Mouse (Mus musculus) heart, postnatal 4 days (tissue): ENCODE measurements around the gene Fam227b. TPM values are rescaled to one million over a fixed set of nuclear protein-coding genes. Genes with fewer than 3 reads are reported as not detected.

Experiments used
- DNase-seq: peaks from one replicate; pipeline ENCODE4 v3.0.0; 2021
- total RNA-seq, 2 experiments: library from RNA; stranded (reverse); gene quantifications; 2 replicates each; pipeline ENCODE4 v1.2.3; 2021

Gene Fam227b
- total RNA-seq, 2 experiments from 2014 or later, result not detected

DNA sequence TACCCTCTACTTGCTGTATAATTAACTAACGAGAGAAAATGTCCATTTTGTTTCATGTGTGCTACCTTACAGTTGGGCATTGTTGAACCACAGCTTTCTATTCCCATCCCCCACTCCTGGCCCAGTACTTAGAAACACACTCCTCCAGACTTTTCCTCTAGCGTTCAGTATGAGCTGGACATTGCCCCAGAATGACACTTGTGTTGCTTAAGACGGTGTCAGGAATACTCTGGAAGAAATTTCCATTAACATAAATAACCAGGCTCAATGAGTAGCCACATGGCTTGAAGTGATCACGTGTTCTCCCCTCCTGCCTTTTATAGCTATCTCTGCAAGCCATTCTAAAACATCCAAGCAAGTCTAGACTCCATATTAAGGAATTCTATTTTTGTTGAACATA, 91.2 kb downstream of the Fam227b start:
- DNase-seq, result no peak

DNA sequence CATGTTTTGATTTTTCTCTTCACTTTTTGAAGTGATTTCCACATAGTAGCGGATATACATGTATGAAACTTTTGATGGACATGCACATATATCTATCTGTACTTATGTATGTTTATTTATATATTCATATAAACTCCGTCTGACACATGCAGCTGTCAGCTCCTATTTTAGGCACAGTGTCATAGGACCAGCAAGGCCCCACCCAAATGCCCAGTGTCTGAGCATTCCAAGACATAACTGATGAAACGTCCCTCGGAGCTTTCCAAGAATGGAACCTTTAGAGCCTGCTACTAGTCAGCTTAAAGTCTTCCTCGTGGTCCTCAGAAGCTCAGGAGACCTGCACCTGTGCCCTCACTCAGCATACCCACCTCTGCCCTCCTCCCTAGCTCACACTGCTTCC, 98.1 kb downstream of the Fam227b start:
- DNase-seq, result no peak

DNA sequence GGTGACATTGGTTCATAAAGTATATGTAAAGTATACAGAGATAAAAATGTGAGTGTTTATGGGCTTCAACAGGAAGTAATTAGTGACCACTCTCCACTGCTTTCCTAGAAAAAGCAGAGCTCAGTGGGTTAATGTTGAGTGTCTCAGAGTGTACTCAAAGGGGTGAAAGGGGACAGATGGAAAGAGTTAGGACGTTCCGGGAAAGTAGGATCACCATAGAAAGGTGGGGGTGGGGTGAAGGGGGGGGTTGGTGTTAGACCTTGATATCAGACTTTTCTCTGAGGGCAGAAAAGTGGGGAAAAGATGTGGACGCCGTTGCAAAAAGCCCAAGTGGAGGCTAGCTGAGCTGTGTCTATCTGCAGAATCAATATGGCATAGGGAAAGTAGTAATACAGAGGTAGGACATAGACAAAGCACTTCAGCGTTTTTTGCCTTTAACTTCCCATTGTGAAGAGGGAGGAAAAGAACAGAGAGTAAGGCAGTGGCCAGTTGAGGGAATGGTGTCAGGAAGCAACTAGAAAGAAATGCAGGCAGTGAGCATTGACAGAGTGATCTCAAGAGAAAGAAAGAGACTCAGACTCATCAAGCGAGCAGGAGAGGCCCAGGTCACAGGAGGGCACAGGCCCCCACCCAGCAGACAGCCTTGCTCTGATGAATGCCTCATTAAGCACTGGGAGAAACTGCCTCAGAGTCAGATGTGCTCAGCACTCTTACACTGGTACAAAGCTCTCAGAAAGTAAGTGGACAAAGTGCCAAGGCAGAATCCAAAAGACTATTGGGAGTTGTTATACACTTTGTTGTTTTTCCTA, 98.9 kb downstream of the Fam227b start:
- no peak for DNase-seq

DNA sequence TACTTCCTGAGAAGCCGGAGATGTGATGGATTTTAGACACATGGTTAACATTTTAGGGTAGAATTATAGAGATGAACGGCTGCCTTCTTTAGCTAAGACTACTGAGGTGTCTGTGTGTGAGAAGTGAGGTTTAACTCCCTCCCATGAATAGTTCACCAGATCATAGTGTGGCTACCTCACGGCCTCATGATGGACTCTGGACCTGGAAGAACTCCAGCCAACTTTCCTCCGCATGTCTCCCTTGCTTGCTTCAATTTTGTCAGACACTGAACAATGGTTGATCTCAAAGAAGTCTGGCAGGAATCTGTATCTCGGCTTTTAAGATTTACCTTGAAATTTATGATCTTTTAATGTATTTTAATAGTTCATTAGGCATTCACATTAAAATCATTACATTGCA, 106.2 kb downstream of the Fam227b start:
- DNase-seq, result no peak

DNA sequence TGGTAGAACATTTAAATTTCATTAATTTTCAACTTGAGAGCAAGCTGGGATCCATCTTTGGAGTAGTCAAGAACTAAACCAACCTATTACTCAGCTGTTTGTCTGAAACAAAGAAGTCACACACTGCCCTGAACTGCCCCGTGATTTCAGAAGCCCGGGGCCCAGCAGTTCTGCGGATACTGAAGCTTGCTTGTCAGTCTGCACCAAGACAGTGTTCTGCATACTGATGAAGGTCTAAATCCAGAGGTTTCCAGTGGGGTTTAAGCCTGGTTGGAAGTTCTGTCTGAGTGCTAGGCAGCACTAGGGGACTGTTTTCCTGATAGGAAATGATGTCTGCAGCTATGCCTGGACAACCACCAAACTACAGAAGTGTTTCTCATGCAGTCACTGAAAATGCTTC, 109.1 kb downstream of the Fam227b start:
- no peak for DNase-seq

DNA sequence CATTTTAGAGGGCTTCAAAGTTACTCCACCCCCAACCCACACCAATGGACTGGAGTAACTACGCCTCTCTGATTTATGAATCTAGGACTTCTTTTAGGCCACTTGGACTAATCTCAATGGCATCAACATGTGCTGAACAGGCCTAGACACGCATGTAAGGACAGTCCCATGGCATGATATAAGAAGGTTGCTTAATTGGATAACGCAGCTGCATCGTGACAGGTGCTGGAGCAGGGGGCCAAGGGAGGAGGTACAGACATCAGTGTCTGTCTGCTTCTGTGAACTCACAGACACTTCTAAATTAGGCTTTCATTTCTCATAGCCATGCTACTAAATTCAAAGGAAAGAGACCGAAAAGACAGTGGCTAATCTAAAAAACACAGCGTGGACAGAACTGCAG, 110.6 kb downstream of the Fam227b start:
- DNase-seq, result no peak

DNA sequence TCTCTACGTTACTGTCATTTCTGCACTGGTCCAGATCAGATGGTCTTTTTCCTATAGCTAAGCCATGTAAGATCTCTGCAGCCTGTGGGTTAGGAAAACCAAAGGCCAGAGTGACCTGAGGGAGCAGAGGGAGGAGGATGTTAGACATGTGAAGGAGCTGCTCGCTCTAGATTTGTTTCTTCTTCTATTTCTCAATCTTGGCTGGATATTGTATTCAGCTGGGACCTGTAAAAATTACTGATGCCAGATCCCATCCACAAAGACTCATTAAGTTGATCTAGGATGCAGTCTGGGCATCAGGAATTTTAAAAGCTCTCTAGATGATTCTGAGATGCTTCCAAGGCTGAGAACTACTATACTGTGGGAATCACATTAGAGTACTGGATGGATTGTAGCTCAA, 111.2 kb downstream of the Fam227b start:
- no peak for DNase-seq

DNA sequence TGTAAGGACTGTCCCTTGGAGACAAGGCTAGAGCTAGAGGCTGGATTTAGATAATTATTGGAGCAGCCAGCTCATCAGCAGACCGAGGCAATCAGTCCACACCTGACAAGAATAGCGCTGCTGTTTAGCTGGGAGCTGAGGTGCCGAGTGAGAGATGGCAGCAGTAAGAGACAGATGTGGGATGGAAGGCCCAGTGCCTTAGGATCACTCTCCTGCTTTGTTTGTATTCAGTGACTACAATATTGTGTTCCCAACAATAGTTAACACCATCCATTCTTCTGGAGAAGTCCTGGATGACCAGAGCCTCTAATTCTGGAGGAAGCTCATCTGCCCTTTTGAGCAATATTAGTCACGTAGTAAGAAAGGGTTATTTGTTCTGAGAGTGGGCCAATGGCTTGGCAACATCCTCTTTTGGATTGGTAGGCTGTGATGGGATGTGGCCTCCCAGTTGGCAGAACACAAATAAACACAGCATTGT, 112.4 kb downstream of the Fam227b start:
- peak; percentile 14 for DNase-seq

DNA sequence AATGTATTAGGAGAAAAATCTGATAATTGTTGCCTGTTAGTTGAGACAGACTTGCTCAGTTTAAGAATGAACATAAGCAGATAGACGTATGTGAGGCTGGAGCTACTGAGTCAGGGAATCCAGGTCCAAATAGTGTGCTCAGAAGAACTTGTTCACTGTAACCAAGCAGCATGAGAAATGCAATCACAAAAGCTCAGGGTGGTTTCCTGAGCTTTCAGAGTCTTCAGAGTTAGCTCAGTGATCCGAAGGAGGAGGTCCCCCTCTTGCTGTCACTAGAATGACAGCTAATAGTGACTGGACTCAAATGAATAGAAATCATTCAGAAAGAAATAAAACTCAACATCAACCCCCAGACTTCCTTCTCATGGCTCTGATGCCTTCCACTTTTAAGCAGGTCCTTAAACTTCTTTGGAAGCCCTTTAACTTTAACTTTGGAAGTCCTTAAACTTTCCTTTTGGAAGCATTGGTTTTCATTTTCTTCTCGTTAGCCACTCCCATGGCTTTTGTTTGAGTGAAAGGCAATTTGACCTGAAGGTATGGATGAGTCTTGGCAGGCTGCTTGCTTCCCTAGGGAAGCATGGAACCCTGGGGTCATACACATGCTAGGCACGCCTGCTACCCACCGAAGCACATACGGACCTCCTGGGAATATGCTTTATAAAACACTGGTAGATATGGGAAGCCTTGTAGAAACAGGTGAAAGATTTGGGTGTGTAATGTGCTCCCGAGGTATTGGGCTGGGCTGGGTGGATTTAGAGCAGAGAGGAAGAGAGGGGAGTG, 113.4 kb downstream of the Fam227b start:
- DNase-seq, result no peak

DNA sequence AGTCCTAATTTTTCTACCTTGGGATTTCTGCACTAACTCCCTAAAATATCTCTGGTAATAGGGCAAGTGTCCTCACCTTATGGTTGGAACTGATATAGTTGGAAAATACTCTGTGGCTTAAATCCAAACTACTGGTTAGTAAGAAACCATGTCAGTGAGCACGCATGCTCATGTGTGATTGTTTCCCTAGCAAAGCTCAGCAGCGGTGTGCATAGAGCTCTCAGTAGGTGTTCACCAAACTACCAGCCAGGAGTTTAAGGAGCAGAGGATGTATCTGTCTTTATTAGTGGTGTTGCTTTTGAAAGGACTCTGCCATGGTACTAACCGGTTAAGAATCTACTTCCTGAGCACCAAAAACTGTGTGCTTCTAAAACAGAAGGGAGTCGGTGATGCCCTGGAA, 115.7 kb downstream of the Fam227b start:
- no peak for DNase-seq

DNA sequence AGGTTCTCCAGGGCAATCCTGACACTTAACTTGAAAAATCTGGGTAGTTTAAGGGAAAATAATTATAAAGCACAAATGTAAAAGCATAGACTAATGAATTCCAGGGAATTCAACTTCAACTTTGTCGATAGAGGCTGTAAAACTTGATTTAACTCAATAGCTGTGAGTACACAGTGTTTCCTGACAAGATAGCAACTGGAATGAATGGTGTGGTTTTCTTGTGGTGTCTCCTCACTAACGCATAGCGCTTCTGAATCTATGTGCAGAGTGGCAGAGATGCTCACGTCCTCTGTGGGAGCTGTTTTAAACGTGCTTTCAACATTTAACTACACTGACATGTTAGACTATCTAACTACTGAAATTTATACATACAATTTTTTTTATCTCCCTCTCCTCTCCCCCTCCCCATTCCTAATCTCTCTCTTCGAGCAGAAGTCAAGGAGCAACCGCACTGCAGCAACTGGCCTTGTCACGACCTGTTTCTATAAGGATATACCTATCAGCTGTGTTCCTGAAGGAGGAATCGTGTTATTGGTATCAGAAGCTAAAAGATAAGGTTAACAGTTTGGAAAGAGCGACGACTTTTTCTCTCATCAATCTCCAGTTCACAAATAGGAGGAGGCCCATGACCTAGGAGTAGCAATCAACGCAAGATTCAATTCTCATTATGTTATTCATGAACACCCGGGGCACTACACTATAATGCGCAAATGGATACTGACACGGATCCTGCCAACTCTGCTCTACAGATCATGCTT, 116.6 kb downstream of the Fam227b start:
- DNase-seq, result no peak

DNA sequence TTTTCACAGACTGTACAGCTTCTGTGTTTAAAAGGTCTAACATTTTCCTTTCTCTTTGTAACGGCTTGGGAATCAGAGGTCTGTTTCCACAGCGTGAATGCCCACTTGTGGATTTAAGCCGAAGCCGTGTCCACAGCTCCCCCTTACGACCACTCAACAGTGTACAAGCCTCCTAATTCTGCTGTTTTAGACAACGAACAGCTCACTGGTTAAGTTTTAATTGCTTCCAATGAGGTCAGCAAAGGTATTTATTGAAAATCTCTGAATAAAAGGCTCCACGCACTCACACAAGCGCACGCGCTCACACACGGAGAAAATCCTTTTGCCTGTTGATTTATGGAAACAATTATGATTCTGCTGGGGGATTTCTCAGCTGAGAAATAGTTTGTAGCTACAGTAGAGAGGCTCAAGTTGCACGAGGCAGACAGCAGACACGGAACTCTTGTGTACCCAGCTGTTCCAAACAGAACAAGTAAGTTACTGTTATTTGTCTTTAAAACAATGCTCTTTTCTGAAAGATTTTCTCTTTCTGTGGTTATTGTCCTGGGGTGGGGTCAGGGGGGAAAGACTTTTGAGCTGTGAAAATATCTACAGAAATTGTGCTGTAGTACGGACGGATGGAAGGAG, 117.3 kb downstream of the Fam227b start, which contains the start of gene Fgf7:
TSS of gene Fgf7 (plus strand) at position 280 of the 627 bp plus-strand sequence.
- DNase-seq, result peak; percentile 14

DNA sequence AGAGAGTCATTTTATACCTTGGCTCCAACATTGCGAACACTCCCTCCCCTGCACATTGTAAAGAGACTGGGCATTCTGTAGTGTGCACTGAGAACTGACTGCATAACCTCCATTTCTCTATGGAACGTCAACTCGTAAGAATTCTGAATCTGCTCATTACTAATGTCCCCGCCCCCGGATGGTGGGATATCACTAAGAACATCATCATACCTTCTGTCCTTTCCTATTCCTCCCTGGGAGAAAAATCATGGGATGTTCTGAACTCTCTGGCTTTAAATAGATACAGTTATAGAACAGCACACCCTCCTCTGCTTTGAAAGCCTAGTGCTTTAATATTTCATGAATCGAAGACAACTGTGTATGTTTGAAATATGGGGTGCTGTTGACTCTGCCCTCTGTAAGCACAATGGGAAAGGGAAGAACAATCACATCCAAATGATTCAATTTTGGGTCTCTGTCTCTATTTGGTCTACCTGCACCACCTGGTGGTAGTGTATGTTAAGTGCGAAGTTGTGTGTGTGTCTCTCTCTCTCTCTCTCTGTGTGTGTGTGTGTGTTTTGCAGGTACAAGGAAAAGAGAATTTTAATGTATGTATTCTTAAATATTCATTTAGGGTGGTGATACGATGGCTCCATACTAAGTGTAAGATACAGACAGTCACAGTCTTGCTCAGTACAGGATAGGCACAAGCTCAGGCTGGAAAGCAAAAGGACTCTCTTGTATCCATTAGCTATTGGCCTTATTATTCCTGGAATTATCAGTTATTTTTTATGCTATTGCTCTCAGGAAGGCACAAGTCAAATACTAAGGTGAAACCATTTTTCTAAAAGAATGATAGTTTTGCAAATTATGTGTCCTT, 118.5 kb downstream of the Fam227b start:
- DNase-seq, result peak; percentile 27

DNA sequence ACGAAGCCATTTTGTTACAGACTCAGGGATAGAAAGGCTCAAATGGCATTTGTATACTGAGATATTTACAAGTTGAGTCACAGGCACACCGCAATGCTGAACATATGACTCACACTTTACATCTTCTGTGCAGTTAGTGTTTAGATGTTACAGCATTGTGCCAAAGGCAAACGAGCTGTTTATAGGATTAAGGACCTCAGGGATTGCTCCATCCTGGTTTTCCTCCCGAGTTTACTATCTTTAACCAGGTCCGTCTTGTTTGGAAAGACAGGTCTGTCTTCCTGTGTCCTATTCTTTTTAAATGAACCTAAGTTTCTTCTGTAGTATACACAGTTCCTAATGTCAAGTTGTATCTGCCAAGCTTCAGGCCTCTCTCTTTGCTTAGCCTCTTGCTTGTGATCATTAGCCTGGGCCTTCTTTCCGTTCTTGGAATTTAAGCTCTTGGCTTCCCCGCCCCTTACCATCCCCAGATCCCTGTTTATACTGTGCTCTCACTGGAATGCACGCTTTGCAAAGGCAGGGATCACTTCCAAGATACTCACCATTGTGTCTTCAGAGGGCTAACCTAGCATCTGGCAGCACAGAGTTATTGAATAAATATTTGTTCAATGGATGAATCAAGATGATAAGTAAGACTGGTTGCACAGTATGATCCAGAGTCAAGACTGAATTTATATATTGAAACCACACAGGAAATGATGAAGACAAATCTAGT, 120.5 kb downstream of the Fam227b start:
- DNase-seq, result no peak

DNA sequence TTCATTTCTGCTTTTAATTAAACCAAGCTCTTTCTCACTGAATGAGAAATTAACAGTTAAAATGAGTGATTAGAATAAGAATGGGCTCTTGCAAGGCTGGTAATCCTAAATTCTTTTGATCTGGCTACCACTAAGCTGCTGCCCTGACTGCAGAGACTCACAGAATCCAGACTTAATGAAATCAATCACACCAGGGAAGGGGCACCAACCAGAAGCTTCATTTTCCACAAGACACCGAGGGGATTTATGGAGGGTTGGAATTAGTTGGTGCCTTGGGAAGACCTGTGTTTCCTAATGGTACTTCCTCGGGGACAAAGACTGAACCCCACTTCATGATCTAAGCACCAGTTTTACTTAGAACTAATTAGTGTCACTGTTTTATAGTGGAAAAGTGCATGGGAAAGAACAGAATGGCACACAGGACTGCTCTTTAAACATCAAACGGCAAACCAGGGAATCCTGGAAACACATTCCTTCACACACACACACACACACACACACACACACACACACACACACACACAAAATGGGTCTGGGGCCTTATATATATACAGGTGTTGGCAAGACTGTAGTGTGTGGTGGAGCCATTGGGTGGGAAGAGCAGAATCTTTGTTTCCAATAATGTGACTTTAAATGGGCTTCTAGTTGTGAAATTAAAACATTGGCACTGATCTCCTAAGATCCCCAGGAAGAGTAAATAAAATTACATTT, 135.9 kb downstream of the Fam227b start:
- DNase-seq, result no peak

DNA sequence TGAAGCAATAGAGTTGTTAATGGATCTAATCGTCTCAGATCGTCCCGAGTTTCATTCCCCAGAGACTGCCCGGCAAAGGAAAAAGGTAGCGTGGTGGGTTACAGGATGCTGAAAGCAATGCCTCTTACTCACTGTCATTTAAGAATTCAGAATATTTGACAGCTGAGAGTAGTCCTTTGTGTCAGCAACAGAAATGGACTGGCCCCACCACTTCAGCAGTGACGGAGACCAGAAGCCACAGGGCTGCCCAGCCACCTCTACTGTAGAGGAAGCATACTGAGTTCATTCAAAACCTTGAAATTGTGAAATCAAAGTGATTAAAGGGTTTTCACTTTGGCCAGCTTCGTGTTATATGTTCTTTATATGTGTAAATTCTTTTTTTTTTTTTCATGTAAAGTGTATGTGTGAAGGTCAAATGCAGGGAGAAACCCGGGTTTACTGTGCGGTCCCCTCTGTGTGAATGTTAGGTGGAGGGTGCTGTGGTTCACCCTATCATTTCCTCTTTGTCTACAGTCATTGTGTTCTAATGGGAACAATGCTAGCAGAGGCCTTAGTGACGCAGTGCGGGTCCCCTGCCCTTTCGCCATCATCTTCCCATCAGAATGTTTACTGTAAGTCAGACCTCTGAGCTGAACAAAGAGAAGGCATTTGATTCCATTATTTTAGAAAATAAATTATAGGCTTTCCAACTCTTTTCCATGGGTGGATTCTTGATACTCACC, 136.7 kb downstream of the Fam227b start:
- no peak for DNase-seq

DNA sequence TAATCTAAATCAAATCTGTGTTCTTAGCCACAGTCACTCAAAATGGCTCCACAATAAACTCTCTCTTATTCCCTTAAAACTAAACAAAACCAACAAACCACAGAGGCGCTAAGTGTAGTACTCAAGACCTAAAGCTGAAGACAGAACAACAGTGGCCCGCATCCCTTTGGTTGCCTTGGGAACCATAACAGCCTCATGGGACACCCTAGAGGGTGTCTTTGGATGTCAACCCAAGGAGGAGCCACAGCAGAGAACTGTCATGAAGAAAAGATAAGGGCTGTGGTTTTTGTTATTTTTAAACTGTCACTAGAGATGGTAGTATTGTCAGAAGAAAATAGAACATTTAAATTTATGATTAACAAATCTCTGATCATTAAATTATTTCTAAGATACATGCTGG, 145.1 kb downstream of the Fam227b start:
- DNase-seq, result no peak

DNA sequence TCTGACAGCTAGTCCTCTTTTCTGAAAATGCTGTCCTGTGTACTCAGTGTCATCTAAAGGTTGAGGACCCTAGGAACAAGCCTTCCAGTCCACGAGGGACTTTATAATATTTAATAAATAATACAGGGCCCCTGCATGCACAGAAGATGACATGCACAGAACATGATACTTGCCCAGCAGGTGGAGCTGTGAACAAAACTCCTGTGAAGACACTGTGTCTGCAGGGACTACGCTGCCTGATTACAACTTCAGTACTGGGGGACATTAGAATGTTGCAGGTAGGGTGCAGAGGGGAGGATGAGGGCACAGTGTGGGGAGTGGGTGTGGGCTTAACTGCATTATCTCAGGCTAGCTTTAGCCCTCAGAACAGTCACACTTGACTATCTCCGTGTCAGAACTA, 145.7 kb downstream of the Fam227b start:
- DNase-seq, result peak; percentile 71

DNA sequence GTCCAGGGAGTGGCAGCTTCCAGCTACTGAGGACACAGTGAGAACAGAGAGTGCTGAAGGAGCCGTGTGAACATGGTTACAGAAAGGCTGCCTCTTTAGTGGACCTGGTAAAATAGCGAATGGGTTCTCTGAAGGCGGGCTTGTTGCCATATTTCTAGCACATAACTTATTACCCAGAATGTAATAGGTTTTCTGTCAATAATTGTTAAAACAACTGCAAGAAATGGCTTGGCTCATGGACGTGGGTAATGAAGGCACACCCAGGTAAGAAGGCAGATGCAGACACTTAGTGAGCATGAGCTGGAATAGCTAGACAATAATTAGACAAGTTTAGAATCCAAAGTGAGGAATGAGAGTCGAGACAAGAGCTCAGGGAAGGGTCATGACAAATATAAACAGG, 149.5 kb downstream of the Fam227b start:
- DNase-seq, result no peak
